Mouse (Mus musculus): ENCODE measurements around the gene Olfr1090. TPM values are rescaled to one million over a fixed set of nuclear protein-coding genes. Genes with fewer than 3 reads are reported as not detected.

The Olfr1090 gene
- polyA plus RNA-seq (2016; fragmentation: Nextera tagmentation; extraction: Ambion mirVana) = not detected in 2 replicates

DNA sequence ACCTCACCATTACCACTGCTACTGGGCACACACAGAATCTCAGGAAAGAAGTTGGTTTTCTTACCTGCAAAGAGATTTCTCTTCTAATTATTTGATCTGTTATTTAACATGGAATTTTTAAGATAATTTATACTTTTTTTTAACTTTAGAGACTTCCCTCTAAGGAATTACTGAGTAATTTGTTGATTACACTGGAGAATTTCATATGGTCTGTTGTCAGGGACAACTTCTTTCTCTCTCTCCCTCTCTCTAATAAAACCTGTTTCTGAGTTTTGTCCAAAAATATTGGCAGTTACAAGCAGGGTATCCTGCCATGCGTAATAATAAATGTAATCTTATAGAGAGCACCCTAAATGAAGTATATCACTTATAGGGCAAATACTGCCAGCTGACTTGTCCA is at the start of gene Olfr1090:
Gene Olfr1090 (minus strand): TSS at position 101 of the 400 bp plus-strand sequence.
- Histone ChIP-seq H3K4me1 (no peaks in the 10 kb centered on the region), H3K27me3 (replicated peaks) (no peaks in the 10 kb centered on the region), H3K36me3 (no peaks in the 10 kb centered on the region), H3K9me3 (replicated peaks) (no peaks in the 10 kb centered on the region), H3K9ac (no peak within 1 kb of the TSS), H3K4me2 (no peak within 1 kb of the TSS), H3K4me3 (no peak within 1 kb of the TSS), H3K27ac (no peak within 1 kb of the TSS)
- ATAC-seq = no peak
- WGBS (ENCODE audit: insufficient replicate concordance) = 66% methylated on average over 1 of the region's 1 CpGs

DNA sequence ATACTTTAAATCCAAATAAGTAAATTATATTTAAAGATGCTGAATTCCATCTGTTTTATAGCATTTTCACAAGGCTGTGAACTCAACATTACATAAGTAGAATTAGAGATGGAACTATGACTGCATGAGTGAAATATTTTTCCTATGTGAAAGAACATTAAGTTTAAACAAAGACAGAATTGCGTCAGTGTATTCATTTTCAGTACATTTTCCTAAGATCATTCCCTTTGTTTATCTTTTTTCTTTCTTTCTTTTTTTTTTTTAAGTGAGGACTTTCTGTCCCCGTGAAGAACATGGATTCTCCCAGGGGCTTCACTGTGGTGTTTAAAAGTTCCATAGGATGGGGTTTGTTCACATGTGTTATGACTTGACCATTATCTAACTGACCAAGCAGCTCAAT is 23.4 kb upstream of the Olfr1090 start, which contains the start of gene Olfr1093:
Gene Olfr1093 (plus strand): TSS at position 301 of the 400 bp plus-strand sequence.
- no peak for ATAC-seq
- H3K4me2 ChIP-seq = no peak within 1 kb of the TSS
- no peaks in the 10 kb centered on the region for H3K36me3 ChIP-seq
- H3K9me3 ChIP-seq (replicated peaks) = no peaks in the 10 kb centered on the region
- no peak within 1 kb of the TSS for H3K4me3 ChIP-seq
- H3K9ac ChIP-seq = no peak within 1 kb of the TSS
- no peak within 1 kb of the TSS for H3K27ac ChIP-seq
- 61% methylated on average over 2 of the region's 2 CpGs for WGBS (ENCODE audit: insufficient replicate concordance)
- H3K4me1 ChIP-seq = no peaks in the 10 kb centered on the region
- H3K27me3 ChIP-seq (replicated peaks) = no peaks in the 10 kb centered on the region

DNA sequence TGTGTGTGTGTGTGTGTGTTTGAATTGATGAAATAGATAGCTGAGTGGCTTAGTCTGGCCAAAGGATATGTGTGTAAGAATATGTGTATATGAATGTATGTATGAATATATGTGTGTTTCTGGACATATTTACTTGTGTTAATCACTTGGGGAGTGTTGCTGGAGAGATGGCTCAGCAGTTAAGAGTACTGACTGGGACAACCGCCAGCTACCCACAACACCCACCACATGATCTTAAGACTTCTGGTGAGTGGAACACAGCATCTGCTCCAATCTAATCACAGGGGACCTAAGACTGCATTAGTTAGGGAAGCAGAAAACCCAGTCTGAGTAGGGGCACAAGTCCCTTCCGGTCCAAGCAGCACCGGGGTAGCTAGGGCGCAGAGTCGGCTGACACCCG is 2.3 kb upstream of the Olfr1090 start:
- no peaks in the 10 kb centered on the region for H3K36me3 ChIP-seq
- 87% methylated on average over 6 of the region's 6 CpGs for WGBS (ENCODE audit: insufficient replicate concordance)
- no peak for ATAC-seq

DNA sequence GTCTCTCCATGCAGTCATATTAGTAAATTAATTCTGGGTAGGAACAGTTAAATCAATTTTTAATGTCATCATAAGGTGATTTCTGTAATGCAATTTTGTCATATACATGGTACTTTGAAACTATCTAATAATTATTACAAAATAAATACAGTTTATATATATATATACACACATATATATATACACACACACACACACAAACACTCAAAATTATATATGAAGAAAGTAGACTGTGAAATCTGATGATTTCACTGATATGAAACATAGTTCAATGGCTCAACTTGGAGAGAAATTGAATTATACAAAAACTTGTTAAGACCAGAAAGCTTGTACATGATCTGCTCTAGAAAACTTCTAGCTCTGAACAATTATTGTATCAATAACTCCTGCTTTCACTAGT is 25.2 kb downstream of the Olfr1090 start, which contains the start of gene Olfr1089:
Gene Olfr1089 (minus strand): TSS at position 101 of the 400 bp plus-strand sequence.
- Histone ChIP-seq H3K36me3 (no peaks in the 10 kb centered on the region), H3K27ac (no peak within 1 kb of the TSS), H3K4me1 (no peaks in the 10 kb centered on the region), H3K9ac (no peak within 1 kb of the TSS), H3K27me3 (replicated peaks) (no peaks in the 10 kb centered on the region), H3K9me3 (replicated peaks) (no peaks in the 10 kb centered on the region), H3K4me3 (no peak within 1 kb of the TSS), H3K4me2 (no peak within 1 kb of the TSS)
- no peak for ATAC-seq

More for the DNA sequence above, 2.3 kb upstream of the Olfr1090 start:
- H3K27me3 ChIP-seq (replicated peaks) = no peaks in the 10 kb centered on the region
- H3K27ac ChIP-seq = no peak overlapping the region
- no peak overlapping the region for H3K4me2 ChIP-seq
- no peak overlapping the region for H3K4me3 ChIP-seq
- no peak overlapping the region for H3K9ac ChIP-seq
- H3K9me3 ChIP-seq (replicated peaks) = no peaks in the 10 kb centered on the region
- no peaks in the 10 kb centered on the region for H3K4me1 ChIP-seq

Other genes with a start within 250 kb of the Olfr1090 start
- gene Olfr1079, start 216.5 kb downstream of the Olfr1090 start, polyA plus RNA-seq (2016; fragmentation: Nextera tagmentation; extraction: Ambion mirVana) = not detected in 2 replicates
- not detected in 2 replicates for gene Olfr1080, start 200.8 kb downstream of the Olfr1090 start, polyA plus RNA-seq (2016; fragmentation: Nextera tagmentation; extraction: Ambion mirVana)
- not detected in 2 replicates for gene Olfr1082, start 160.0 kb downstream of the Olfr1090 start, polyA plus RNA-seq (2016; fragmentation: Nextera tagmentation; extraction: Ambion mirVana)
- gene Olfr1084, start 119.3 kb downstream of the Olfr1090 start, polyA plus RNA-seq (2016; fragmentation: Nextera tagmentation; extraction: Ambion mirVana) = not detected in 2 replicates
- gene Olfr1085, start 97.0 kb downstream of the Olfr1090 start, polyA plus RNA-seq (2016; fragmentation: Nextera tagmentation; extraction: Ambion mirVana) = not detected in 2 replicates
- gene Olfr1086, start 78.9 kb downstream of the Olfr1090 start, polyA plus RNA-seq (2016; fragmentation: Nextera tagmentation; extraction: Ambion mirVana) = not detected in 2 replicates
- not detected in 2 replicates for gene Olfr1087, start 60.6 kb downstream of the Olfr1090 start, polyA plus RNA-seq (2016; fragmentation: Nextera tagmentation; extraction: Ambion mirVana)
- gene Olfr1089, start 25.3 kb downstream of the Olfr1090 start, polyA plus RNA-seq (2016; fragmentation: Nextera tagmentation; extraction: Ambion mirVana) = not detected in 2 replicates
- not detected in 2 replicates for gene Olfr1093, start 23.5 kb upstream of the Olfr1090 start, polyA plus RNA-seq (2016; fragmentation: Nextera tagmentation; extraction: Ambion mirVana)
- gene Olfr141, start 51.0 kb upstream of the Olfr1090 start, polyA plus RNA-seq (2016; fragmentation: Nextera tagmentation; extraction: Ambion mirVana) = not detected in 2 replicates
- not detected in 2 replicates for gene Olfr1094, start 65.7 kb upstream of the Olfr1090 start, polyA plus RNA-seq (2016; fragmentation: Nextera tagmentation; extraction: Ambion mirVana)
- gene Olfr1095, start 92.7 kb upstream of the Olfr1090 start, polyA plus RNA-seq (2016; fragmentation: Nextera tagmentation; extraction: Ambion mirVana) = not detected in 2 replicates
- gene Gm13723, start 115.8 kb upstream of the Olfr1090 start, polyA plus RNA-seq (2016; fragmentation: Nextera tagmentation; extraction: Ambion mirVana) = not detected in 2 replicates
- not detected in 2 replicates for gene Olfr1097, start 133.2 kb upstream of the Olfr1090 start, polyA plus RNA-seq (2016; fragmentation: Nextera tagmentation; extraction: Ambion mirVana)
- gene Olfr1098, start 165.6 kb upstream of the Olfr1090 start, polyA plus RNA-seq (2016; fragmentation: Nextera tagmentation; extraction: Ambion mirVana) = not detected in 2 replicates
- not detected in 2 replicates for gene Olfr1099, start 201.7 kb upstream of the Olfr1090 start, polyA plus RNA-seq (2016; fragmentation: Nextera tagmentation; extraction: Ambion mirVana)
- not detected in 2 replicates for gene Olfr1100, start 221.0 kb upstream of the Olfr1090 start, polyA plus RNA-seq (2016; fragmentation: Nextera tagmentation; extraction: Ambion mirVana)
- not detected in 2 replicates for gene Olfr1101, start 232.2 kb upstream of the Olfr1090 start, polyA plus RNA-seq (2016; fragmentation: Nextera tagmentation; extraction: Ambion mirVana)
- not detected in 2 replicates for gene Olfr1102, start 239.4 kb upstream of the Olfr1090 start, polyA plus RNA-seq (2016; fragmentation: Nextera tagmentation; extraction: Ambion mirVana)

All from liver, embryonic 12.5 days (tissue).